Mouse (Mus musculus) liver, embryonic 12.5 days (tissue): Measurements from ENCODE around the gene Sipa1l3. TPM values are rescaled to one million over a fixed set of nuclear protein-coding genes. Genes with fewer than 3 reads are reported as not detected.

Source experiments
- ATAC-seq: fragments of 200-750 bp; cut with Nextera tagmentation; 2 replicates; pipeline ENCODE4 v1.8.0; 2017; ENCODE audit warnings: moderate number of reproducible peaks, mild to moderate bottlenecking, moderate library complexity
- H3K27ac ChIP-seq: fragments of 300-500 bp; sonication (generic); 2 replicates; pipeline ENCODE4 v1.5.1; 2016; ENCODE audit warnings: mild to moderate bottlenecking
- H3K27me3 ChIP-seq: fragments of 300-500 bp; sonication (generic); replicated peaks from 2 replicates; pipeline ENCODE4 v1.6.1; 2016; ENCODE audit warnings: mild to moderate bottlenecking, moderate library complexity
- H3K36me3 ChIP-seq: fragments of 300-500 bp; sonication (generic); 2 replicates; pipeline ENCODE4 v1.6.1; 2016; ENCODE audit warnings: mild to moderate bottlenecking, moderate library complexity
- H3K4me1 ChIP-seq: fragments of 300-500 bp; sonication (generic); 2 replicates; pipeline ENCODE4 v1.6.1; 2016
- H3K4me2 ChIP-seq: fragments of 300-500 bp; sonication (generic); 2 replicates; pipeline ENCODE4 v1.6.1; 2016; ENCODE audit warnings: mild to moderate bottlenecking, moderate library complexity
- H3K4me3 ChIP-seq: fragments of 300-500 bp; sonication (generic); 2 replicates; pipeline ENCODE4 v1.5.1; 2016; ENCODE audit warnings: mild to moderate bottlenecking, moderate library complexity
- H3K9ac ChIP-seq: fragments of 300-500 bp; sonication (generic); 2 replicates; pipeline ENCODE4 v1.6.1; 2016; ENCODE audit warnings: mild to moderate bottlenecking, moderate library complexity
- H3K9me3 ChIP-seq: fragments of 300-500 bp; sonication (generic); replicated peaks from 2 replicates; pipeline ENCODE4 v1.6.1; 2016; ENCODE audit warnings: mild to moderate bottlenecking, moderate library complexity
- WGBS: fragments of 180-500 bp; shearing (Covaris S2); methylation state at CpG from one replicate; pipeline ENCODE4 v1.1.7; 2016; ENCODE audit not compliant: insufficient replicate concordance; 5-methylcytosine and 5-hydroxymethylcytosine counted together
- polyA plus RNA-seq: library from polyadenylated mRNA; unstranded; fragments of >200 nt; fragmentation: Nextera tagmentation; extraction: Ambion mirVana; gene quantifications from 2 replicates; pipeline ENCODE4 v1.2.1, GENCODE M21; 2016

The Sipa1l3 gene
- polyA plus RNA-seq, 1 experiment from 2014 or later: 4.1 TPM

GRCm38 (mm10) chr7:29289856-29290255 lies 228.6 kb downstream of the Sipa1l3 start:
- H3K27ac ChIP-seq: no peak overlapping the region
- ATAC-seq: no peak
- H3K4me2 ChIP-seq: peak overlapping the region; percentile 85
- peaks cover 58% of the 10 kb centered on the region for H3K27me3 ChIP-seq
- peak overlapping the region; percentile 59 for H3K4me3 ChIP-seq
- no peaks in the 10 kb centered on the region for H3K36me3 ChIP-seq
- WGBS: 81% methylated on average over 6 of the region's 6 CpGs
- no peak overlapping the region for H3K9ac ChIP-seq
- H3K9me3 ChIP-seq: no peaks in the 10 kb centered on the region
- peaks cover 44% of the 10 kb centered on the region for H3K4me1 ChIP-seq

GRCm38 (mm10) chr7:29288942-29289638 lies 229.4 kb downstream of the Sipa1l3 start, which contains the start of gene Ppp1r14a:
Gene Ppp1r14a, plus strand, starts transcription at chr7:29289308.
- peaks cover 50% of the 10 kb centered on the region for H3K4me1 ChIP-seq
- H3K4me2 ChIP-seq: peak within 1 kb of the TSS; percentile 85
- H3K27ac ChIP-seq: no peak within 1 kb of the TSS
- peak within 1 kb of the TSS; percentile 51 for H3K9ac ChIP-seq
- WGBS: 2% methylated on average over 59 of the region's 59 CpGs
- H3K4me3 ChIP-seq: peak within 1 kb of the TSS; percentile 59
- peaks cover 59% of the 10 kb centered on the region for H3K27me3 ChIP-seq
- no peaks in the 10 kb centered on the region for H3K36me3 ChIP-seq
- ATAC-seq: peak; percentile 46; the same call in 1 of the 2 replicates
- H3K9me3 ChIP-seq: no peaks in the 10 kb centered on the region

DNA sequence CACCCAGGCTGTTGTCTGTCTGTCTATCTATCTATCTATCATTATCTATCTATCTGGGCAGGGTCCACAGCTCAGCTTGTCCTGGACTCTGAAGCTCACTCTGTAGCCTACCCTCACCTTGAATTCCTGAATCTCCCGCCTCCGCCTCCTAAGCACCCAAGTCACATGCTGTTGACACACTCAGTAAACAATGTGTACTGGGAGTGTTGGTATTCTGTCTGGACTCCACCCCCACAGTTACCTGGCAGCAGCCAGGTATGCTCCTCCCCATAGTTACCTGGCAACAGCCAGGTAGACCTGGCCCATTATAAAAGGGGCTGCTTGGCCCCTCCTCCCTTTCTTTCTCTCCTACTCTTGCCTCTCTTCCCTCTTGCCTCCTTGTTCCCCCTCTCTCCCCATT lies 230.4 kb downstream of the Sipa1l3 start:
- H3K4me2 ChIP-seq: no peak overlapping the region
- WGBS: 82% methylated on average over 2 of the region's 2 CpGs
- no peak for ATAC-seq
- peaks cover 63% of the 10 kb centered on the region for H3K27me3 ChIP-seq
- H3K4me1 ChIP-seq: peaks cover 45% of the 10 kb centered on the region
- no peaks in the 10 kb centered on the region for H3K36me3 ChIP-seq
- no peak overlapping the region for H3K4me3 ChIP-seq
- no peaks in the 10 kb centered on the region for H3K9me3 ChIP-seq
- H3K27ac ChIP-seq: no peak overlapping the region
- H3K9ac ChIP-seq: no peak overlapping the region

DNA sequence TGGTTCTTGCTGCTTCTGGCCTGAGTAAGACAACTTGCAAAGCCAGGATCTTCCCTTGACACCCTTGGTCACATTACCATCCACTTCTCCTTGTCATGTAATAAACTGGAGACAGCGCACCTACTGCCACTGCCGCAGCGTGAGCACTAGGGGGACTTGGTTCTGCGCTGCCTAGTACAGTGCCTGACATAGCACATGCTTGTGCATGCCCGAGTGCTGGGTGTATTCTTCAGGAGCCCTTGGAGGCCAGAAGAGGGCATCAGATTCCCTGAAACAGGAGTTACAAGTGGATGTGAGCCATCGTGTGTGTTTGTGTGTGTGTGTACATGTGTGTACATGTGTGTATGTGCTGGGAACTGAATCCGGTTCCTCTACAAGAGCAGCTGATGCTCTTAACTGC lies 231.0 kb downstream of the Sipa1l3 start:
- no peaks in the 10 kb centered on the region for H3K9me3 ChIP-seq
- peaks cover 68% of the 10 kb centered on the region for H3K27me3 ChIP-seq
- H3K36me3 ChIP-seq: no peaks in the 10 kb centered on the region
- no peak for ATAC-seq
- H3K4me3 ChIP-seq: no peak overlapping the region
- H3K27ac ChIP-seq: no peak overlapping the region
- H3K9ac ChIP-seq: no peak overlapping the region
- WGBS: 74% methylated on average over 7 of the region's 7 CpGs
- H3K4me2 ChIP-seq: no peak overlapping the region
- H3K4me1 ChIP-seq: peaks cover 39% of the 10 kb centered on the region

DNA sequence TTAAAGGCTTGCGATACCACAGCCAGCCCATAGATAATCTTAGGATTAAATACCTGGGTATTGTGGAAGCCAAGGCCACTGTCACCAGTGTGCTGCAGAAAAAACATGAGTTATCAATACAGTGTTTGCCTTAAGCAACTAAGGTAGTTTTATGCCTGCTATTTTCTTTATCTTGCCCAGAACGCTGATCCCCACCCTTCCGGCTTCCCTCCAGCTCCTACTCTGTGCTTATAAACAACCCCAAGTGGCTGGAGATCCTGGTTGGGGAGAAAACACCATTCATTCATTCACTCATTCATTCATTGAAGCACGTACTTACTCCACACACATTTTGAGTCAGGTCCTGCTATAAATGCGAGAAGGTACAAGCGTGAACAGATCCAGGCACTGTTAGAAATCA lies 233.9 kb downstream of the Sipa1l3 start:
- Histone ChIP-seq H3K4me1 (peaks cover 35% of the 10 kb centered on the region), H3K9ac (no peak overlapping the region), H3K27ac (no peak overlapping the region), H3K27me3 (peaks cover 77% of the 10 kb centered on the region), H3K4me2 (no peak overlapping the region), H3K4me3 (no peak overlapping the region), H3K36me3 (no peaks in the 10 kb centered on the region), H3K9me3 (no peaks in the 10 kb centered on the region)
- ATAC-seq: no peak
- 62% methylated on average over 6 of the region's 6 CpGs for WGBS

GRCm38 (mm10) chr7:29283876-29284275 lies 234.6 kb downstream of the Sipa1l3 start:
- Histone ChIP-seq H3K4me3 (no peak overlapping the region), H3K9me3 (no peaks in the 10 kb centered on the region), H3K36me3 (no peaks in the 10 kb centered on the region), H3K27me3 (peaks cover 72% of the 10 kb centered on the region), H3K4me2 (no peak overlapping the region), H3K9ac (no peak overlapping the region), H3K27ac (no peak overlapping the region), H3K4me1 (peaks cover 28% of the 10 kb centered on the region)
- 67% methylated on average over 4 of the region's 4 CpGs for WGBS
- no peak for ATAC-seq

DNA sequence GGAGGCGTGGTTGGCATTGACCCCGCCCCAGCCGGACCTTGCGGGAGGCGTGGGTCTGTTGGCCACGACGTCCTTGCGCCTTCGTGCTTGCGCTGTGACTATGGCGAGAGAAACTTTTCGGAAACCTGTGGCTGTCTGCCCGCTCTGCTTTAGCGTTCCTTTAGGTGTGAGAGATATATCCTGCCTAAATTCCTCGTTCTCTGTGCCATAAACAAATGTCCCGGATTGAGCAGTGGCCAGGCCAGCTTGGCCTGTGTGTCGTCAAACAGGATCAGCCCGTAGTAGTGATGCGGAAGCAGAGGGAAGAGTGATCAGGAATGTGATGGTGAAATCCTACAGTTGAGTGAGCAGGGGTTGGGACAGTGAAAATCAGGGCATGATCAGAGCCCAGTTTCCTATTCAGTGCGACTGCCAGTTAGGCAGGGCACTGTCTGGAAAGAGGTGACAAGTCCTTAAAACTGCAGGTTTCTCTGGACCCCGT lies 236.3 kb downstream of the Sipa1l3 start:
- Histone ChIP-seq H3K27ac (no peak overlapping the region), H3K4me1 (peaks cover 24% of the 10 kb centered on the region), H3K9ac (peak overlapping the region; percentile 65), H3K4me2 (peak overlapping the region; percentile 96), H3K27me3 (peaks cover 56% of the 10 kb centered on the region), H3K36me3 (no peaks in the 10 kb centered on the region), H3K4me3 (peak overlapping the region; percentile 63), H3K9me3 (no peaks in the 10 kb centered on the region)
- WGBS: 14% methylated on average over 21 of the region's 21 CpGs
- peak; percentile 6; the same call in 1 of the 2 replicates for ATAC-seq

- H3K4me1 ChIP-seq: peaks cover 24% of the 10 kb centered on the region
- H3K27me3 ChIP-seq: peaks cover 52% of the 10 kb centered on the region
- ATAC-seq: peak; percentile 61
- peak within 1 kb of the TSS; percentile 96 for H3K4me2 ChIP-seq
- H3K27ac ChIP-seq: no peak within 1 kb of the TSS
- no peaks in the 10 kb centered on the region for H3K36me3 ChIP-seq
- peak within 1 kb of the TSS; percentile 63 for H3K4me3 ChIP-seq
- H3K9ac ChIP-seq: peak within 1 kb of the TSS; percentile 65
- no peaks in the 10 kb centered on the region for H3K9me3 ChIP-seq
- 1% methylated on average over 80 of the region's 80 CpGs for WGBS
These were observed 237.0 kb downstream of the Sipa1l3 start, which contains the start of gene Spint2 for GRCm38 (mm10) chr7:29281201-29282073. Gene Spint2, minus strand, starts transcription at chr7:29281912.

- H3K4me2 ChIP-seq: peak overlapping the region; percentile 96
- H3K9ac ChIP-seq: no peak overlapping the region; the same call in 1 of the 2 replicates
- peaks cover 47% of the 10 kb centered on the region for H3K27me3 ChIP-seq
- 17% methylated on average over 13 of the region's 13 CpGs for WGBS
- no peaks in the 10 kb centered on the region for H3K9me3 ChIP-seq
- H3K4me3 ChIP-seq: peak overlapping the region; percentile 63
- peaks cover 24% of the 10 kb centered on the region for H3K4me1 ChIP-seq
- no peak for ATAC-seq
- no peak overlapping the region for H3K27ac ChIP-seq
- no peaks in the 10 kb centered on the region for H3K36me3 ChIP-seq
These were observed 237.6 kb downstream of the Sipa1l3 start for GRCm38 (mm10) chr7:29280801-29281200.

DNA sequence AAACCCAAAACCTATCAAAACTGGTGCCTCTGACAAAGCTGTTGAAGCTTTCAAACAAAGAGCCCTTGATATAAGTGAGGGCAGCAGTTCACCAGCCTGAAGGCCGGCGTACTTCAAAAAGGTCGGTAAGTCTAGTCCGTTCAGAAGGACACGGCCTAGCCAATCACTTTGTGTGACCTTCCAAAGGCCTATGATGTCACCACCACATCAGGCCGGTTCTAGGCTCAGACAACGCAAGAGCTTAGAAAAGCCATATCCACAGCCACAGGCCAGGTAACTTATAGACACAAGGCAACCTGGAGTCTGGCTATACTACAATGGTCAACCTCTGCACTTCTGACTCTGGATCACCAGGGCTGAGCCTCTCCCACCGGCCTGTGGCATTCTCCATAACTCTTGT lies 238.5 kb downstream of the Sipa1l3 start:
- Histone ChIP-seq H3K4me2 (no peak overlapping the region), H3K4me3 (no peak overlapping the region), H3K27me3 (peaks cover 45% of the 10 kb centered on the region), H3K4me1 (peaks cover 24% of the 10 kb centered on the region), H3K9ac (no peak overlapping the region), H3K27ac (no peak overlapping the region), H3K36me3 (no peaks in the 10 kb centered on the region), H3K9me3 (no peaks in the 10 kb centered on the region)
- WGBS: 69% methylated on average over 8 of the region's 8 CpGs
- ATAC-seq: no peak

- ATAC-seq: no peak
- H3K9me3 ChIP-seq: no peaks in the 10 kb centered on the region
- no peak overlapping the region for H3K4me3 ChIP-seq
- H3K9ac ChIP-seq: no peak overlapping the region
- H3K4me2 ChIP-seq: no peak overlapping the region
- H3K36me3 ChIP-seq: no peaks in the 10 kb centered on the region
- peaks cover 38% of the 10 kb centered on the region for H3K27me3 ChIP-seq
- no peak overlapping the region for H3K27ac ChIP-seq
- H3K4me1 ChIP-seq: peaks cover 17% of the 10 kb centered on the region
These were observed 239.2 kb downstream of the Sipa1l3 start for GRCm38 (mm10) chr7:29279261-29279660.

GRCm38 (mm10) chr7:29277510-29277909 lies 240.9 kb downstream of the Sipa1l3 start:
- no peak overlapping the region for H3K4me3 ChIP-seq
- ATAC-seq: no peak
- no peak overlapping the region for H3K27ac ChIP-seq
- peaks cover 25% of the 10 kb centered on the region for H3K27me3 ChIP-seq
- 75% methylated on average over 4 of the region's 4 CpGs for WGBS
- H3K36me3 ChIP-seq: no peaks in the 10 kb centered on the region
- peaks cover 17% of the 10 kb centered on the region for H3K4me1 ChIP-seq
- no peak overlapping the region for H3K4me2 ChIP-seq
- H3K9me3 ChIP-seq: no peaks in the 10 kb centered on the region
- H3K9ac ChIP-seq: no peak overlapping the region
